Mouse (Mus musculus) neural tube, embryonic 11.5 days (tissue): ENCODE measurements around the gene Gm11985. TPM values are rescaled to one million over a fixed set of nuclear protein-coding genes. Genes with fewer than 3 reads are reported as not detected.

ENCODE experiments used
- polyA plus RNA-seq: library from polyadenylated mRNA; unstranded; fragments of >200 nt; fragmentation: Nextera tagmentation; extraction: Ambion mirVana; gene quantifications from 2 replicates; pipeline ENCODE4 v1.2.1, GENCODE M21; 2014

Gene Gm11985
- polyA plus RNA-seq, 1 experiment from 2014 or later: not detected

Other genes with a start within 250 kb of the Gm11985 start
- gene Adcy1, start 125.1 kb downstream of the Gm11985 start, polyA plus RNA-seq: 1.6 and 2.0 TPM in 2 replicates
- gene Igfbp1, start 9.2 kb upstream of the Gm11985 start, polyA plus RNA-seq: 0.26 and 0.34 TPM in 2 replicates
- 36.4 and 37.4 TPM in 2 replicates for gene Igfbp3, start 25.4 kb upstream of the Gm11985 start, polyA plus RNA-seq